Mouse (Mus musculus) right cerebral cortex, postnatal 36 days (tissue): ENCODE data around the gene Pcca.

Source experiments
- DNase-seq, 2 experiments: peaks; one replicate each; pipeline ENCODE4 v3.0.0; 2022; ENCODE audit warnings: low spot score in 2 of 2, mixed read lengths in 1 of 2

Pcca gene

DNA sequence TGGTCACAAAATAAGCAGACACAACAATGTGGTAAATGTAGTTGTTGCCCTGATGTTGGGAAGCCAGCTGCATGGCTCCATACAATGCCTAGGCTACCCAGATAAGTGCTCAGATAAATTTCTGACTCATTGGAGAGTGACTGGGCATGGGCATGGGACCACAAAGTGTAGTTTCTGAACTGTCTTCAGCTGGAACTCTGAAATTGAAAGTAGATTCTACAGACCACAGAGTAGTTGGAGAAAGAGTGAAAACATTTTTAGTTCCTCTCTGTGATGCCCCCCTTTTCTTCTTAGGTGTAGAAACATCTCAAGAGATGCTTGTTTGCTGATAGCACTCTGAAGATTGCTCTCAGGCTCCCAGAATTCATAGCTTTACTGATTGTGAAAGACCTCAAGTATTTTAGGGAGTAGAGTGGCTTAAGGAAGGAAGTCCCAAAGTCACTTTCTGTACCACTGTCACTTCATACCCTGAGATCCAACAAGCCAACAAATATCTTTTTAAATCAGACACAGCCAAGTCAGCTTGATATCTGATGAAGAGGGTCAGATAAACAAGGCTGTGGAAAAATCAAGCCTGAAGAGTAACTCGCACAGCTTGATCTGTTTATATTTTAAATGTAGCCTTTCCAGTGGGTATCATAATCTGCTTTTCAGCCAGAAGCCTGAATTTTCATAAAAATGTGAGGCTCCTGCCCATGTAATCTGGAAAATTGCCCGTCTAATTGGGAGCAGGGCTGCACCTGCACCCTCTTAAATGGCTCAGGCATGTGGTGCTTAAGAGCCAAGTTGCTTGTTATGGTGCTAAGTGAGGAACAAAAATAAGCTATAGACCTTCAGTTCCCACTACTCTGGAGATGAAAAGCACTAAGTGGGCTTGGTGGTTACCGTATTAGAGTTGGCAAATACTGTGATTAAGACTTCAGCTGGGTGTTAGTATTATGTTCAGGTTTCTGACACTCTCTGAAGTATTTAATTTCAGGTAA, 214.0 kb downstream of the Pcca start:
- DNase-seq: no peak

DNA sequence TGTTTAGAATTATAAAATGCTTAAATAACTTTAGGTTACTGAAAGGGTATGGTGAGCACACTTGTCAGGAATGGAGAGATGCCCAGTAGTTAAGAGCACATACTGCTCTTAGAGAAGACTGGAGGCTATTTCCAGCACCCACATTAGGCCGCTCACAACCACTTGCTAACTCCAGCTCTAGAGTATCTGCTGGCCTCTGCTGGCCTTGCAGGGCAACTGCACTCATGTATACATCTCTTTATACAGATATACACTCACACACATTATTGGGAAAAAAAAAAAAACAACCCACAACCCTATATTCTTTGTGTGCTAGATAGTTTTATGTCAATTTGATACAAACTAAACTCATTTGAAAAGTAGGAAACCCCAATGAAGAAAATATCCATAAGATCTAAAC, 217.4 kb downstream of the Pcca start:
- DNase-seq: no peak

DNA sequence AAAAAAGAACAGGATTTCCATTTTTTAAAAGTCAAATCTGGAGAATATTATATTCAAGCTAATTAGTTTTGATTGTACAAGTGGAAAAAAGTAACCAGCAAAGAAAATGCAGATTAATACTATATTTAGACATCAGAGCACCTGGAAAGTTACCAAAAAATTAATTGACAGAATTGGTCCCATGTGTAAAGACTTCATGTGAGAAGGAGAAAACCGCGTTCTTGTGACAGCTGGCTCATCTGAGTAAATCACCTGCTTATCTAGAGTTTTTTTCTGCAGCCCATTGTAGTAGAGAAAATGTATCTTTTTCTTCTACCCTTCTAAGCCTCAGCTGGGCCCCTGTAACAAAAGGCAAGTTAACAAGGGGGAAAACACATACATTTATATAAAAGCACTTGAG, 219.2 kb downstream of the Pcca start:
- no peak for DNase-seq

DNA sequence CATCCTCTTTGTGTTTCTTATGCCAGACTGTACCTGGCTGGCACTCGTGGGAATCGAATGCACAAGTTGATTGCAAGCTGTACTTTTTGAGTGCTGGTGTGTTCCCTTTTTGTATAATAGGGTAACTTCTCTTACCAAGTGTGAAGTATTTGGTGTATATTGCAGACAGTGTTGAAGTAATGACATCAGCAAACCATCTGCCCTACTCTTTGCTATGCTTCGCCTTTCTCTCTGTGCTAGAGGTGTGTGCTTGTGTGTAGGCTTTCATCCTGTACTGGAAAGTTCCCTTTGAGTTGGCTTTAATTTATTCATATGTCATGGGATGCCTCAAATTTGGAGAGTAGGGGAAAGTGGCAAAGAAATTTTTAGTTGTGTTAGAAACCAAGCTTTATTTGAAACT, 220.2 kb downstream of the Pcca start:
- peak in 1 of 2 experiments; percentile 41 for DNase-seq

DNA sequence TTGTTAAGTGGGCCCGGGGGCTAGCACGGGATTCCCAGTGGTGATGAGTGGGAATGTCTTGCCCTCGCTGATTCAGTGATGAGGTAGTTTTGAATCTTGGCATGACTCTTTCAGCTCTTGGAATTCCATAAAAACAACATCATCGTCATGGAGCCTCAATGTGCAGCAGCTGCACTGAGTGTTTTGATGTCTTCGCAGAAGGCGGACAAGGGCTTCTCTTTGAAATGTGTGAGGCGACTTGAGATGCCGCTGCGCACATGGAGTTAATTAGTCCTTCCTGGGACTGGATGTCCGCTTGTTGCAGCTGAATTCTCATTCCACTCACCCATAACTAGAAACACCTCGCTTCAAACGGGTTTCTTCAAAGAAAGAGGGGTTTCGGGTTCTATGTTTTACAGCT, 221.4 kb downstream of the Pcca start:
- no peak for DNase-seq

DNA sequence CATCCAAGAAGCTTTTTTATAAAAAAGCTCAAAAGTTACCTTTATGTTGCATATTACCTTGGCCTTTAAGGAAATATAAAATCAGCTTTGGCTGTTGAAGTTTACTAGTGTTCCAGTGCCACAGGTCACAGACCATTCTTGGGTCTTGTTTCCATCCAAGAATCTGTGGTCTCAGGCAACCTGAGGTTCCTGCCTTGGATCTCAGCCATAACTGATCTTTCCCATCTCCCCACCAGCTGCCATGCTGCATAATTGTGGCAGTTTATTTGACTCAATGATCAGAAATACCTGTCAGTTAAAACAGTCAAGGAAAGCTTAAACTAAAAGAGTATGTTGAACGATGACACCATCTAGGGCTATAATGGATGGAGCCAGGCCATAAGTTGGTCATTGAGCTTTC, 222.5 kb downstream of the Pcca start:
- no peak for DNase-seq

DNA sequence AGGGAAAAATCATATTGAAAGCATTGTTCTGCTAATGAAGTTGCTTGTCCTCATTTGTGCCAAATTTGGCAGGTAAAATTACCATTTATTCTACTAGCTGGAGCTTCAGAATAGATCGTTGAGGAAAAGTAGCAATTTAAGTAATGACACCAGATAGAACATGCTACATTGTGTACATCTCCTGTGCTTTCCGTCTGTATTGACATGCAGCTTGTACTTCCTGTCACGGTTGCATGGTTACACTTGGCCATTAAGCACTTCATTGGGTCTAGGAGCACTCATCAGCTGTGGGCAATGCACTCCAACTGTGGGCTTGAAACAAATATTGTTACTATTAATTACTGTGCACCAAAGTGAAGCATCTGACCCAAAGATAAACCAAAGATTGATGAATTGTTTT, 225.8 kb downstream of the Pcca start:
- DNase-seq: no peak

DNA sequence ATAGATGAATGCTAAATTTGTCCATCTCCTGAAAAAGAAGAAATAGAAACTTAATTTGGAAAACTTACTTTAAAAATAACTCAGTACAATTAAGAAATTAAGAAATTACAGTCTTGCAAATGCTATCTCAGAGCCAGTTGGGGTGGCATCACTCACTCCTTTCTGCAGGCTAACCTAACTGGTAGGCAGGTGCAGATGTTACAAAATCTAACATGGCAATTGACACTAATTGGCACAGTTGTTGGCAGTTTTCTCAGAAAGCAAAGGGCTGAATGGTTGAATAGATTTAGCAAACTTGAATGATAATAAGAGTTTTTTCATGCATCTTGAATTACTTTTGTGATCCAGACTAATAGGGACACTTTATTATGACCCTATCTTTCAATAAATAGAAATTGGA, 226.7 kb downstream of the Pcca start:
- no peak for DNase-seq

DNA sequence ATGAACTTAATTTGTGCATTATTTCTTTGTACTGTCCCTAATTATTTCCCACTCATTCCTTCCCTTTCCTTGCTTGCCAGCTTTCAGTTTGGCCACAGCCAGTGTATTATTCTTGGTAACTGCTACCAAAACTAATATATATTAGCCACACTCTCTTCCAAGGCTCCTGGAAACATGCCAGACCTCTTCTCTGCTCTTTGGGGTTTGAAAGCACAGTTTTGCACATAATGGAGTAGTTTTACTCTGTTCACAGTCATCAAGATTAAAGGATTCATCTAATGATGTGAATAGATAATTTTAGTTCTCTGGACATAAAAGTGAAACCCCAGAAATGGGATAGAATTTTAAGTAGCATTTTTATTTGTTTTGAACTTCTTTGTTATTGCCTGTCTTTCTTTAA, 228.5 kb downstream of the Pcca start:
- no peak for DNase-seq

DNA sequence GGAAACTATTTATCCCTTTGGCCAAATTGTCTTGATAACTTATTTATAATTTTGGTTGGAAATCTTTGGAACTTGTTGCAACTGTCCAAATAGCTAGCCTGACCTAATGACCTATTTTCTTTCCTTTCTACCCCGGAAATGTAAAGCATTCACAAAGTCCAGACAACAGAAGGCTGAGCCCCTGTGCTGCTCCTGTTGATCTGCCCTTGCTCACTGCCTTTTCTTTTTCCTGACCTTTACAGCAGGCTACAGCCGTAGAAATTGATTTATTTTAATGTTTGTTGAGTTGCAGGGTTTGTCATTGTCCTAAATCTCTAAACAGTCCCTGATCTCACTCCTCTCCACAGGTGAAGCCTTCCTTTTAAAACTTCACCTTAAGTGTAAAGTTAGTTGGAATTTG, 231.8 kb downstream of the Pcca start:
- DNase-seq: no peak

DNA sequence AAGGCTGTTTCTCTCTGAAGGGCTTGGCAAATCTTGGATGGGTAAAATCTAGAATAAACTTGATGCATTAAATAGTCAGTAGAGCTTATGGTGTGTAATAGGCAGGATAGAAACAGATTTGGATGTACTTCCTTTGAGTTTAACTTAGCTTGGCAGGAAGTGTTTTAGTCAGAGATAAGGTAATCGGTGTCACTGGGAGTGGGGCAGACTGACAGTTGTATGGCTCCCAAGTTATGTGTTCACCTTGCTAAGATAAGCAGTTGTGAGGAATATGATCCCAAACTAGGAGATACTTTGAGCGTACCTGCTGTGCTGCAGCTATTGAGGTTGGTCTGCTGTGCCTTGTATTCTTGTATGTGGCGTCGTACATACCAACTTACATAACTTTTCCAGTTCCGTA, 232.3 kb downstream of the Pcca start:
- DNase-seq: no peak

DNA sequence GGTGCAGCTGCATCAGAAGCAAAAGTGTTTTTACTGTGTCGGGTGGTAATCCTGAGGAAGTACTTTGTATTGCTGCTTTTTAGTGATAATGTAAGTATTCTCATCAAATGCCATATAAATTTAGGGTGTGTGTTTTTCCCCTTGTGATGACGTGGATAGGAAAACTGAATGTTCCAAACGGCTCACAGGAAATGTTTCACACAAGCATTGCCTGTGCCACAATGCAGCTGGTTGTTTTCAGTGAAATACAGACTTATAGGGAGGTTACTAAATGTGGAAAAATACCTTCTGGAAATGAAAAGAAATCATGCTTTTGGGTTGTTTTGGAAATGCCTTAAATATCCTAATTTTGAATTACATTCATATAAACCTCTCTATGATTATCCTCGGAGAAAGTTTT, 250.6 kb downstream of the Pcca start:
- DNase-seq: no peak

DNA sequence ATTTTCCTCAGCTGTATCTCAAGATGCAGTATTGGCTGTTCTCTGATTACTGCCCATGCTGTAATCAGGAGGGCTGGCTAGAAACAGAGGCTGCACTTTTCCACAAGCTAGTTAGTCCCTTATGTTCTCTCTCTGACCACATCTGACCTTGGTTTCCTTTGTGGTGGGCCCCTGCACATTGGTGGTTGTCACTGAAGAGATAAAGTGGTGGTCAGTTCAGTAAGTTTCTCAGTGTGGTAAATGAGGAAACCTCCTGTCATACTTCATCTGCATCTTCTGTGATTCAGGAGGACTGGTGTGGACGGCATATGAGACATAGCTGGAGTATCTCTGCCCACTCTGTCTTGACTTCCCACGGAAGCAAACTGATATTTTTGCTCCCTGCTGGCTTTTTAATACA, 254.1 kb downstream of the Pcca start:
- no peak for DNase-seq

DNA sequence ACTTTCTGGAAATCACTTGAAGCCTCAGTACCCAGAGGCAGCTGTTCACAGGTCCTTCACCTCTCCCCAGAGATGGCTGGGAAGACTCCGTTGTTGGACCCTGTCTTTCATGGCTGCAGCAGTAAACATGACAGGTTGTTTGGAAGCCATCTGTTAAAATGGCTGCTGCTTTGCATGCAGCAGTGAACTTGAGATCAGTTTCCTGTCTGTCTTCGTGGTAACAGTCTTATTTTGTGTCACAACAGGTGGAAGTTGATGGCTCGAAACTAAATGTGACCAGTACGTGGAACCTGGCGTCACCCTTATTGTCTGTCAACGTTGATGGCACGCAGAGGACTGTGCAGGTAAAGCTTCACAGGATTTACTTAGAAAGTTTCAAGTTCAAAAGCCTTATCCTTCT, 256.0 kb downstream of the Pcca start:
- no peak for DNase-seq

DNA sequence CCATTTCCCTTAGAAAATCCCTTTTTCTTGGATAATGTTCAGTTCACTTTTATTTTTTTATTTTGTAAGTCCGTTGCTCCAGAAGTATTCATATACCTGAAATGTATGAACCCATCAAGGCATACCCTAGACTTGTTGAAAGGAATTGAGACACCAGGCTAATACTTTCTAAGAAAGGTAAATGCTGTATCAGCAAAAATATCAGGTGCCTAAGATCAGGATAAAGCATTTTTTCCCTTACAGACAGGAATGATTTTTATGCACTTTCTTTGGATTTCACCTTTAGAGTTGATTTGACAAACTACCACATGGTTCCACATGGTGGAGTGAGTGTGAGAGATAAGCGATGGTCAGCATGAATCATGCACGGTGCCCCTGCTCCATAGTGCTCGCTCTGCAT, 259.2 kb downstream of the Pcca start:
- DNase-seq: no peak

DNA sequence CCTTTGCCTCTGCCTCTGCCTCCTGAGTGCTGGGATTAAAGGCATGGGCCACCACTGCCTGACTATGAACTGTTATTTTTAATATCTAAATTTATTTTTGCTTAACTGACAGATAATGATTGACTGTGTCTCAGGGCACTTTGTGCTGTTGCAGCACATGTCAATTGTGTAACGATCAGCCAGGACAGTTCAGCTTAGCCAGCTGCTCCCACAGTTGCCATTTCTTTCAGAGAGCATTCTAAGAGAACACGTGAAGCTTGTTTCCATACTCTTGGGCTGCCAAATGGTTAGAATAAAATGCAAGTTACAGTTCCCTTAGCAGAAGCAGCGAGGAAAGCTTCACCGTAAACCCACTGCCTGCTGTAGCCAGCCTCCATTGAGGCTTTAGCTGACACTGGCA, 266.2 kb downstream of the Pcca start:
- no peak for DNase-seq

DNA sequence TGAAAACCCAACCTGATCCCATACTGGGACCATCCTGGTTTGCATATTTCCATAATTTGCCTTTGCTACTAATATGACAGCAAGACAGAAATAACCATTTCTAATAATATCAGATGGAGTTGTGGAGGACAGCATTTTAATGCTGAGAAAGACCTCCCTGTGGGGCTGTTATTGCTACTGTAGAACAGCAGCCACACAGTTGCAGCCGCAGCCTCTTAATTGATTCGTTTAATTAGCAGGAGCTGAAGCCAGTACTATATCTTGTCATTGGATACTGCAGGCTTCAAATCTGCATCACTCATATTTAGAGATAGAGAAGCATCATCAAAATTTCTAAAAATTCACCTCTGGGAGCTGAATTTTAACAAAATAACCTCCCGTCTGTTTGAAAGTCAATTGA, 286.9 kb downstream of the Pcca start:
- DNase-seq: no peak

DNA sequence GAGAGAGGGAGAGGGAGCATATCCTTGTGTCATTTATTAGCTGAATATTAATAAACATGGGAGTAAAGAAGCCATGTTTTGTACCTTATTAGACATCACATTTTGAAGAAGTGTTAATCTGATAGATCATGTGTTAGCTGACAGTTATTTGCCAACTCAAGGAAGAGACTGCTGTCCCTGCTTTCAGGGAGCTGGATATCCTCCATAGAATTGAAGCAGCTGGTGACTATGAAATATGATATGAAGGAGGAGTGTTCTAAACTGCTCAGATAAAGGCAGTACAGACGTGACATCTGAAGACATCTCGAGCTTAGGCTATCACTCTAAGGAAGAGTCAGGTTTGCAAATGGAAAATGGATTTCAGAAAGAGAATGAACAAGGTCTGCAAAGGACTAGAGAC, 289.7 kb downstream of the Pcca start:
- no peak for DNase-seq

DNA sequence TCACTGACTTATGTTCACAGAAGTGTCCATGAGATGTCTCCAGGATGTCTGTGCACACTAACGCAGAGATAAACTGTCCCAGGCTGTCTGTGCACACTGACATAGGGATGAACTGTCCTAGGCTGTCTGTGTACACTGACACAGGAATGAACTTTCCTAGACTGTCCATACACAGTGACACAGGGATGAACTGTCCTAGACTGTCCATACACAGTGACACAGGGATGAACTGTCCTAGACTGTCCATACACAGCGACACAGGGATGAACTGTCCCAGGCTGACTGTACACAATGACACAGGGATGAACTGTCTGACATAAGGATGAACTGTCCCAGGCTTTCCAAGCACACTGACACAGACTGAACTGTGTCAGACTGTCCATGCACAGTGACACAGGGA, 291.3 kb downstream of the Pcca start:
- DNase-seq: no peak

DNA sequence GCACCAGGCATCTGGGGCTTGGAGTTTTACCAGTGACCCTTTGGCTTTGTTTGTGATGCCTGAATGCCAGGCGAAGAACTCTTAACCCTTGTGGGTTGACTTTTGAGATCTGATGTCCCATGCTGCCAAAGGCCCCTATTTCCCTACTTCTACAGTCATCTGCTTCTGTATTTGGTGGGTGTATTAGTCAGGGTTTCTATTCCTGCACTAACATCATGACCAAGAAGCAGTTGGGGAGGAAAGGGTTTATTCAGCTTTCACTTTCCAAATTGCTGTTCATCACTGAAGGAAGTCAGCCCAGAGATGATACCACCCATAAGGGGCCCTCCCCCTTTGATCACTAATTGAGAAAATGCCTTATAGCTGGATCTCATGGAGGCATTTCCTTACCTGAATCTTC, 296.3 kb downstream of the Pcca start:
- DNase-seq: no peak

DNA sequence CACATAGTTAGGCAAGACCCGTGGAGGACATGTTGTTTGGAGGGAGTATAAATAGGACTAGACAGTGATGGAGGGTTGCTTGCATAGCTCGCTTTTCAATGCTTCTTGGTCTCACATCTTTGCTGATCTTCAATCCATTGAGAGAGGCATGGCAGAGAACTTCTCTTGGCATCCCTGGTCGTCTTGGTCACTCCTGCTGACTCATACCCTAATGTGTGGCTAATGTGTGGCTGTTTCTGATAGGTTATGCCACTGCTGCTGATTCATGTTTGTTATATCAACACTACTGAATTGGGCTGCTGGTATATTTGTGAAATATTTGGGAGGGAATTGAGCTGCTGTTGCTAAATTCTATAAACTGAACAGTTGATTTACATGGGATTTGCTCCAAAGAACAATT, 299.5 kb downstream of the Pcca start:
- no peak for DNase-seq

DNA sequence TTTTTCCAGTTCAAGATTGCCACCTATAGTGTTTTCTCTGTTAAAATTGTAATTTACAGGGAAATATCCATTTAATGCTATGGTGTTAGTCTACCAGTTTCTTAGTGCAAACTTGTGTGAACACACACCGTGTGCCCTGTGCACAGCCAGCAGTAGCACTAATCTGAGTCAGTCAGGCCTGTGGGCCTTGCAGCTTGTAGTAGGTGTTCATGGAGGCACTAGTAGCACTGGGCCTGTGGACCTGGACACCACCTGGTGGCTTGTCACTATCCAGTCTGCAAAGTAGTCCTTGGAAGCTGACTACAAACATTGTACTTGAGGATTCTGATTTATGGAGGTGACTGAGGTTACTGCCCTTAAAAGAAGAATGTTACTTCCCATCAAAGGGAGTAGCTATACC, 300.6 kb downstream of the Pcca start:
- DNase-seq: no peak

DNA sequence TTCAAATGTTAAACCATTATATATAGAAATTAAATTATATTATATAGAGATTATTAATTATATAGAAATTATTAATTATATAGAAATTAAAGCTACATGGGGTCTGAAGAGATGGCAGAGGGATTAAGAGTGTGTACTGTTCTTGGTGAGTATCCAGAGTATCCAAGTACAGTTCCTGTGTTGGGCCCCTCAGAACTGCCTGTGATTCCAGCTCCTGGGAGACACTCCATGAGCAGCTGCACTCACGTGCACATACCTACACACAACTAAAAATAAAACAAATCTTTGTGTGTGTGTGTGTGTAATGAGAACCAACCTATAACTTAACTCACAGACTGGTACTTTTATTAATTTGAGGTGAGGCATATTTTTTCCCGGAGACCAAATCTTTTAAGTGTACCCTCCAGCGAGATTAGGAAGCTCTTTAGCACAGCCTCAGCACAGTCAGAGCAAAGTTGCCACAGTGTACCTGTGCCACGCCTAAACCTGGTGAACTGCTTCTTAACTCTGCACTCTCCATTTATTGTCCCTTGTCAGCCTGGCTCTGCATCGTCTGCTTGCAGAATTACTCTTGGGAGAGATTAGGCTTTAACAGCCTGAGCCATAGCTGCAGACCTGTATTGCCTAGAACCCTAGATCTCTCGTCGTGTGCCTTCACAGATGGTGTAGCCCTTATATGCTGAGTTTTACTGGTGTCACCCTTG, 301.5 kb downstream of the Pcca start:
- no peak for DNase-seq
